Mouse (Mus musculus) forebrain, postnatal 0 days (tissue): ENCODE data around the gene Mmachc. TPM values are rescaled to one million over a fixed set of nuclear protein-coding genes. Genes with fewer than 3 reads are reported as not detected.
A peak's percentile ranks its signal among the peaks of the same experiment; 100 is the strongest.

Experiments used
- ATAC-seq: fragments of 200-750 bp; cut with Nextera tagmentation; 2 replicates; pipeline ENCODE4 v1.8.0; 2017; ENCODE audit warnings: mild to moderate bottlenecking, moderate library complexity
- DNase-seq: peaks from one replicate; pipeline ENCODE4 v3.0.0-alpha.2; 2015
- H3K27ac ChIP-seq: fragments of 300-500 bp; sonication (generic); 2 replicates; pipeline ENCODE4 v1.5.1; 2014; ENCODE audit warnings: low read depth, mild to moderate bottlenecking, antibody characterized with exemption, low read length, moderate library complexity, mixed read lengths
- H3K27me3 ChIP-seq: fragments of 300-500 bp; sonication (generic); 2 replicates; pipeline ENCODE4 v1.6.1; 2014; ENCODE audit warnings: mild to moderate bottlenecking, low read length, mixed read lengths; ENCODE audit not compliant: insufficient read depth
- H3K36me3 ChIP-seq: fragments of 300-500 bp; sonication (generic); 2 replicates; pipeline ENCODE4 v1.6.1; 2014; ENCODE audit warnings: mild to moderate bottlenecking, moderate library complexity; ENCODE audit not compliant: insufficient read depth
- H3K4me1 ChIP-seq: fragments of 300-500 bp; sonication (generic); 2 replicates; pipeline ENCODE4 v1.6.1; 2014; ENCODE audit warnings: antibody characterized with exemption; ENCODE audit not compliant: insufficient read depth
- H3K4me2 ChIP-seq: fragments of 300-500 bp; sonication (generic); 2 replicates; pipeline ENCODE4 v1.6.1; 2014; ENCODE audit warnings: low read depth, mild to moderate bottlenecking, moderate library complexity
- H3K4me3 ChIP-seq: fragments of 300-500 bp; sonication (generic); 2 replicates; pipeline ENCODE4 v1.5.1; 2014; ENCODE audit warnings: low read depth, low read length, mixed read lengths
- H3K9ac ChIP-seq: fragments of 300-500 bp; sonication (generic); 2 replicates; pipeline ENCODE4 v1.6.1; 2014; ENCODE audit warnings: mild to moderate bottlenecking
- H3K9me3 ChIP-seq: fragments of 300-500 bp; sonication (generic); 2 replicates; pipeline ENCODE4 v1.6.1; 2016; ENCODE audit warnings: low read length
- CTCF ChIP-seq: sonication (generic); IDR thresholded peaks from 2 replicates; pipeline ENCODE4 v1.5.1; 2016; ENCODE audit warnings: antibody characterized with exemption, control low read depth, low read depth
- WGBS: fragments of 180-500 bp; shearing (Covaris S2); extraction: QIAGEN DNeasy Blood & Tissue Kit; methylation state at CpG from one replicate; pipeline ENCODE4 v1.1.7; 2014; 5-methylcytosine and 5-hydroxymethylcytosine counted together
- polyA plus RNA-seq: library from polyadenylated mRNA; unstranded; fragments of >200 nt; fragmentation: Nextera tagmentation; extraction: Ambion mirVana; gene quantifications from 2 replicates; pipeline ENCODE4 v1.2.1, GENCODE M21; 2015
- total RNA-seq: library from RNA; depleted of rRNA; stranded (reverse); fragments of >200 nt; gene quantifications from 2 replicates; pipeline ENCODE4 v1.2.3, GENCODE M21; 2014

Gene Mmachc
- total and polyA plus RNA-seq, 2 experiments from 2014 or later = 19.6 to 21.9 TPM

GRCm38 (mm10) chr4:116727401-116727800 lies 19.2 kb upstream of the Mmachc start:
- TF ChIP-seq CTCF = no peak

GRCm38 (mm10) chr4:116725444-116725843 lies 17.2 kb upstream of the Mmachc start:
- H3K4me2 ChIP-seq = no peak overlapping the region
- no peak overlapping the region for H3K4me3 ChIP-seq
- no peaks in the 10 kb centered on the region; the same call in 1 of the 2 replicates for H3K27me3 ChIP-seq
- ATAC-seq (no peak), DNase-seq (no peak)
- no peak for TF ChIP-seq CTCF
- H3K9me3 ChIP-seq = no peaks in the 10 kb centered on the region
- H3K27ac ChIP-seq = no peak overlapping the region
- H3K4me1 ChIP-seq = no peaks in the 10 kb centered on the region; the same call in 1 of the 2 replicates
- 83% methylated on average over 5 of the region's 5 CpGs for WGBS
- H3K36me3 ChIP-seq = no peaks in the 10 kb centered on the region
- no peak overlapping the region for H3K9ac ChIP-seq

More at GRCm38 (mm10) chr4:116727401-116727800, 19.2 kb upstream of the Mmachc start:
- DNase-seq (no peak), ATAC-seq (no peak)
- WGBS = 87% methylated on average over 3 of the region's 3 CpGs
- Histone ChIP-seq H3K4me3 (no peak overlapping the region), H3K27me3 (no peaks in the 10 kb centered on the region), H3K36me3 (no peaks in the 10 kb centered on the region), H3K9ac (no peak overlapping the region), H3K9me3 (no peaks in the 10 kb centered on the region), H3K4me1 (no peaks in the 10 kb centered on the region), H3K4me2 (no peak overlapping the region), H3K27ac (no peak overlapping the region)

DNA sequence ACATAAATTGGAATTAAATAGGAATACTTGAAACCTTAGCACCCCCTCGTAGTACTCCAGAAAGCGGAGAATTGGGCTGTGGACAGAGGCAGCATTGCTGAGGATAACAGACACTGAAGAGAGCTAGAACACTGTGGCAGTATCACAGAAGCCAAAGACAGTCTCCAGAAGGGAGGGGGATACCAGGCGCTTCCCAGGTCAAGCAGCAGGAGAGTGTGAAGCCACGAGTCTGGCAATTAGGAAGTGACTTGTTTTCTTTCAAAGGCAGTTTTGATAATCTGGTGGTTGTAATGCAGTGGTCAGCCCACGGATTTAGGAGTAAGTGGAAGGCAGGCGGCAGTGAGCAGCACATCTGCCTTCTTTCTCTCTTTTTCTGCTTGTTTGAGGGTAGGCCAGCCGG lies 14.0 kb upstream of the Mmachc start:
- Histone ChIP-seq H3K9ac (no peak overlapping the region), H3K27ac (no peak overlapping the region), H3K36me3 (no peaks in the 10 kb centered on the region), H3K9me3 (no peaks in the 10 kb centered on the region), H3K4me3 (no peak overlapping the region), H3K4me1 (no peaks in the 10 kb centered on the region; the same call in 1 of the 2 replicates), H3K4me2 (0 out of 2 replicates have a peak overlapping the region, but pooled peaks have one; percentile 97), H3K27me3 (no peaks in the 10 kb centered on the region; the same call in 1 of the 2 replicates)
- 46% methylated on average over 7 of the region's 7 CpGs for WGBS
- no peak for TF ChIP-seq CTCF
- ATAC-seq (no peak), DNase-seq (no peak)

DNA sequence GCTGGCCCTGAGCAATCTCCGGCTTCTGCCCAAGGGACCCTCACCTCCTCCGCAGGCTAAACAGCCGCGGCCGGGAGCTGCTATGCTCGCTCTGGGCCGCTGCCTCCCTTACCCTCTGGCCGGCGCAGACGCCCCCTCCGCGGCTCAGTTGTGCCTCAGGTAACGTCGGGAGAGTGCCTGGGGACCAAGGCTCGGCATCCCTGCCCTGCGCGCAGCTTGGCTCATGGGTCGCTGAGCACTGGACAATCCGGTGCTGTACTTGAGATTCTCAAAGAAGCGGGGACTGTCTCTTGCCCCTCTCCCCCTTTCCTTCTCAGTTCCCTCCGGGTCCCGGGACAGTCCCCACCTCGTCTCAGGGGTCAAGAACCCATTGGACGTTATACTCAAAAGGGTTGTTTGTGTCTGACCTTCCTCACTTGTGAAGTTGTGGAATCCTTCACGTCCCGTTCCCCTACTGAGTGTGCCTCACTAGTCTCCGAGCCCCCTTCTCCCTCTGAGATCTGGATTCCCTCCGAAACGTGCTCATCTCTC lies 13.0 kb upstream of the Mmachc start:
- Histone ChIP-seq H3K9ac (peak overlapping the region; percentile 71), H3K4me1 (no peaks in the 10 kb centered on the region; the same call in 1 of the 2 replicates), H3K27ac (0 out of 2 replicates have a peak overlapping the region, but pooled peaks have one; percentile 22), H3K27me3 (no peaks in the 10 kb centered on the region; the same call in 1 of the 2 replicates), H3K9me3 (no peaks in the 10 kb centered on the region), H3K36me3 (no peaks in the 10 kb centered on the region), H3K4me3 (peak overlapping the region; percentile 73), H3K4me2 (peak overlapping the region; percentile 97)
- ATAC-seq (no peak), DNase-seq (no peak)
- no peak for TF ChIP-seq CTCF
- 1% methylated on average over 29 of the region's 29 CpGs for whole genome bisulfite sequencing

DNA sequence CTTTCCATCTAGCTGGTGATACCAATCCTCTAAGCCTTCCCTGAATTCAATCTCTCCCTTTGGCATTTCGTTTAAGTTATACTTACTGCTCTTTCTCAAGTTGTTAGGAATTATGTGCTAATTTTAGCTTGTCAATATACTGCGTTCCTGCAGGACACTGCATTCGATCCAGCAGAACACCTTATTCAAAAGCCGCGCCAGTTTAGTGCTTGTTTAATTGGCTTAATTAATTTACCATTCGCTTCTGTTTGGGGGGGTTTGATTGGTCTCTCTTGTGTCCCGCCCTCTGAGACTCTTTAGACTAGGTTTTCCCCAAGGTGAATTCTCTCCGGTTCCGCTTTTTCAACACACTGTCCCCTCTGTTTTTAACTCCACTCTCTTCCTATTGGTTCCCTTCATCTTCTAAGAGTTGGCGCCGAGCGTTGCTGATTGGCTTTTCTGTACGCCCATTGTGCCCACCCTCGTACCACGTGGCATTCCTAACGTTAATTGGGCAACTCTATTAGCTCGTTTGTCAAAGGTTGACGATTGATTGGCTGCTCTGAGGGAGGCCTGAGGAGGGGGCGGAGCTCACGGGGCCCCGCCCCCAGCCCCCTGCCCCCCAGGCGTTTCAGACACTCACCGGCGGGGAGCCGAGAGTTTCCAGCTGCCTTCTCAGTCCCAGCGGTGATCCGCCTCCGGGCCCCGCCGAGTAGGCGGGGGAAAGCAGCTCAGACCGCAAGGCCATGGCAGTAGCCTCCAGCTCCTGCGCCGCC lies 12.3 kb upstream of the Mmachc start, which contains the start of gene Tesk2:
Gene Tesk2 (plus strand): TSS at position 606 of the 755 bp plus-strand sequence.
- Histone ChIP-seq H3K27ac (0 out of 2 replicates have a peak within 1 kb of the TSS, but pooled peaks have one; percentile 22), H3K36me3 (no peaks in the 10 kb centered on the region), H3K27me3 (no peaks in the 10 kb centered on the region; the same call in 1 of the 2 replicates), H3K4me2 (peak within 1 kb of the TSS; percentile 97), H3K4me3 (peak within 1 kb of the TSS; percentile 73), H3K9ac (peak within 1 kb of the TSS; percentile 71), H3K9me3 (no peaks in the 10 kb centered on the region), H3K4me1 (no peaks in the 10 kb centered on the region; the same call in 1 of the 2 replicates)
- no peak for TF ChIP-seq CTCF
- DNase-seq (peak; percentile 98), ATAC-seq (peak; percentile 99)
- WGBS = under 1% methylated on average over 34 of the region's 34 CpGs

DNA sequence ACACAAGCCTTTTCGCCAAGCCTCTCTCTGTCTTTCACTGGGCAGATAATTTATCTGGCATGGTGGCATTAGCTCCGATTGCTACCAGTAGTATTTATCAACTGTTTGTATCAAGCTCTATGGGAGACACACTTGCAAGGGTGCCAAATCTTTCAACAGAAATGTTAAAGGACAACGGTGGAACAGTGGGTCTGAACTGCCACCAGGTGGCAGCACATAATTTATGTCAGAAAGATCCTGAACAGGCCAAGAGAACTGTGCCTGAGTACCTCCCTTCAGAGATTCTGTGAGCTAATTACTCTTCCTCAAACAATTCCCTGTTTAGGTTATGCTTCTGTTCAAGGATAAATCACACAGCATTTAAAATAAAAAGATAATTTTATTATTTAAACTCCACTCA lies 11.2 kb upstream of the Mmachc start:
- Histone ChIP-seq H3K4me1 (no peaks in the 10 kb centered on the region; the same call in 1 of the 2 replicates), H3K9me3 (no peaks in the 10 kb centered on the region), H3K4me3 (no peak overlapping the region), H3K9ac (no peak overlapping the region), H3K36me3 (no peaks in the 10 kb centered on the region), H3K27ac (no peak overlapping the region), H3K27me3 (no peaks in the 10 kb centered on the region; the same call in 1 of the 2 replicates), H3K4me2 (no peak overlapping the region)
- peak; percentile 90 for DNase-seq
- TF ChIP-seq CTCF = peak; percentile 85
- ATAC-seq = peak; percentile 34
- WGBS = 15% methylated on average over 3 of the region's 3 CpGs

GRCm38 (mm10) chr4:116712536-116712935 lies 4.3 kb upstream of the Mmachc start:
- Histone ChIP-seq H3K27me3 (no peaks in the 10 kb centered on the region), H3K27ac (no peak overlapping the region), H3K9me3 (no peaks in the 10 kb centered on the region), H3K9ac (no peak overlapping the region), H3K4me3 (no peak overlapping the region), H3K4me2 (no peak overlapping the region), H3K36me3 (no peaks in the 10 kb centered on the region), H3K4me1 (no peaks in the 10 kb centered on the region)
- no peak for ATAC-seq
- TF ChIP-seq CTCF = no peak
- WGBS = 88% methylated on average over 1 of the region's 1 CpGs
- DNase-seq = no peak
